Mouse (Mus musculus) intestine, embryonic 14.5 days (tissue): ENCODE results near the gene Serpinh1. TPM values are rescaled to one million over a fixed set of nuclear protein-coding genes. Genes with fewer than 3 reads are reported as not detected.

Experiments used
- ATAC-seq: fragments of 200-750 bp; cut with Nextera tagmentation; replicated peaks from 2 replicates; pipeline ENCODE4 v1.8.0; 2017; ENCODE audit warnings: low read depth, moderate number of reproducible peaks, moderate TSS enrichment, moderate library complexity; ENCODE audit not compliant: low FRiP score, low TSS enrichment
- DNase-seq: peaks from one replicate; pipeline ENCODE4 v3.0.0-alpha.2; 2018; ENCODE audit warnings: low spot score
- H3K27ac ChIP-seq: fragments of 300-500 bp; sonication (generic); 2 replicates; pipeline ENCODE4 v1.5.1; 2014; ENCODE audit warnings: low read depth, mild to moderate bottlenecking, control low read depth
- H3K27me3 ChIP-seq: fragments of 300-500 bp; sonication (generic); replicated peaks from 2 replicates; pipeline ENCODE4 v1.6.1; 2014; ENCODE audit warnings: low read length, control low read depth; ENCODE audit not compliant: control insufficient read depth, insufficient read depth
- H3K36me3 ChIP-seq: fragments of 300-500 bp; sonication (generic); 2 replicates; pipeline ENCODE4 v1.6.1; 2014; ENCODE audit warnings: low read length, control low read depth; ENCODE audit not compliant: control insufficient read depth, insufficient read depth
- H3K4me1 ChIP-seq: fragments of 300-500 bp; sonication (generic); replicated peaks from 2 replicates; pipeline ENCODE4 v1.6.1; 2014; ENCODE audit warnings: low read length, control low read depth, mixed read lengths; ENCODE audit not compliant: control insufficient read depth, insufficient read depth
- H3K4me2 ChIP-seq: fragments of 300-500 bp; sonication (generic); 2 replicates; pipeline ENCODE4 v1.6.1; 2014; ENCODE audit warnings: low read length
- H3K4me3 ChIP-seq: fragments of 300-500 bp; sonication (generic); 2 replicates; pipeline ENCODE4 v1.5.1; 2014; ENCODE audit warnings: low read depth, low read length, control low read depth, mixed read lengths
- H3K9ac ChIP-seq: fragments of 300-500 bp; sonication (generic); 2 replicates; pipeline ENCODE4 v1.6.1; 2014; ENCODE audit warnings: mild to moderate bottlenecking, low read length
- H3K9me3 ChIP-seq: fragments of 300-500 bp; sonication (generic); 2 replicates; pipeline ENCODE4 v1.6.1; 2016; ENCODE audit warnings: low read length, control low read depth; ENCODE audit not compliant: control insufficient read depth
- WGBS: fragments of 180-500 bp; shearing (Covaris S2); extraction: QIAGEN DNeasy Blood & Tissue Kit; methylation state at CpG from one replicate; pipeline ENCODE4 v1.1.7; 2014; 5-methylcytosine and 5-hydroxymethylcytosine counted together
- polyA plus RNA-seq: library from polyadenylated mRNA; unstranded; fragments of >200 nt; fragmentation: Nextera tagmentation; extraction: Ambion mirVana; gene quantifications from 2 replicates; pipeline ENCODE4 v1.2.1, GENCODE M21; 2014

Serpinh1 gene
- polyA plus RNA-seq, 1 experiment from 2014 or later = 417 TPM

DNA sequence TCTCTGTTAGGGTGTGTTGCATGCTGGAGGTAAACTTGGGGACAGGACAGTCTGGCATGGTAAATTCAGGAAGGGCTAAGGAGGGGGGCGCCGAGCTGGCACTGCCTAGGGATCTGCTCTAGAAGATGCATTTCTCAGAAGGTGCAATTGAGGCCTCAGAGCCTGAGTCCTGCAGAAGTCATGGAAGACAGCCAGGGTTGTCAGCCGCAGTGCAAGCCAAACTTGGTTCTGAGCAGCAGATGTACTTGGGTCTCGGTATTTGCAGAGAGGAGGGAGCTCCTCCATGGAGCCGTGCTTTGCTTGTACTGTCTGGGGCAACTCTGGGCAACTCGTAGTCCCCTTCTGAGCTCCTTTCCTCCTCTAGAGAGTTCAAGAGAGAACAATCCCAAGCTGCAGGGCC lies 26.9 kb downstream of the Serpinh1 start:
- no peaks in the 10 kb centered on the region for H3K27me3 ChIP-seq
- 65% methylated on average over 6 of the region's 6 CpGs for WGBS
- no peaks in the 10 kb centered on the region for H3K36me3 ChIP-seq
- no peaks in the 10 kb centered on the region for H3K9me3 ChIP-seq
- peaks cover 4% of the 10 kb centered on the region; the same call in 1 of the 2 replicates for H3K4me1 ChIP-seq
- H3K27ac ChIP-seq = no peak overlapping the region
- no peak for ATAC-seq
- H3K4me2 ChIP-seq = no peak overlapping the region
- DNase-seq = no peak
- H3K9ac ChIP-seq = no peak overlapping the region
- H3K4me3 ChIP-seq = no peak overlapping the region

DNA sequence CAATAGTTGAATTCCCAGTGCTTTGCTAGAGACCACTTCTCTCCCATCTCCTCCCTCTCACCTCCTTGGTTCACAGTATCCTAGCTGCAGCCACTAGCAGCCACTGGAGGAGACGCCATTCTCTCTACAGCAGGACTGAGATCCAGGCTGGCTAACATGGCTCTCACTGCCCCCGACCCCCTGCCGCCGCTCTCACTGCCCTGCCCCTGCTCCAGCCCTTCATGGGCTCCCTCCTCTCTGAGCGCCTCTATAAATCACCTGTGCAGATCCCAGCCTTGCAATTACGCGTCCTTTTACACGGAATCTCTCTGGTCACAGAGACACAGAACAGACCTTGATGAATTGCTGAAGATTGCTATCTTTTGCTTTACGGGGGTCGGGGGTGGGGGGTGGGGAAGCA lies 28.2 kb downstream of the Serpinh1 start:
- no peak overlapping the region for H3K27ac ChIP-seq
- WGBS = 11% methylated on average over 10 of the region's 10 CpGs
- H3K4me1 ChIP-seq = peaks cover 9% of the 10 kb centered on the region
- no peaks in the 10 kb centered on the region for H3K9me3 ChIP-seq
- ATAC-seq (no peak), DNase-seq (no peak)
- H3K36me3 ChIP-seq = no peaks in the 10 kb centered on the region
- no peak overlapping the region for H3K9ac ChIP-seq
- no peak overlapping the region for H3K4me2 ChIP-seq
- H3K4me3 ChIP-seq = no peak overlapping the region
- no peaks in the 10 kb centered on the region for H3K27me3 ChIP-seq

DNA sequence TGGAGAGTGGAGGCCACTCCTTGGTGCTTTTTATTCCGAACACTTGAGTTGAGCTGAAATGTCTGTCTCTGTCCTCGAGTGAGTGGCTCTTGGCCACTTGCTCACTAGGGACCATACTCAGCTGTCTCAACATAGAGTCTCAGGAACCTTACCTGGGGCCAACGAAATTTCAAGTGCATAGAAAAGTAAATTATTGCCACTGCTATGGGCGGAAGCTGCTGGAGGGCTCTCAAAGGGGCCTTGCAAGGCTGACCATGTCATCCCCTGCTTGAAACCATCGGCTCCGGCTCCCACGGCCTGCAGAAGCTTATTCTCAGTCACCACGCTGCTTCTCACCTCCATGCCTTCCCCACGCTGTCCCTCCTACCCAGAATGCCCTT lies 29.7 kb downstream of the Serpinh1 start:
- DNase-seq = no peak
- H3K4me3 ChIP-seq = no peak overlapping the region
- no peaks in the 10 kb centered on the region for H3K27me3 ChIP-seq
- no peak overlapping the region for H3K9ac ChIP-seq
- H3K4me2 ChIP-seq = no peak overlapping the region
- 85% methylated on average over 9 of the region's 9 CpGs for WGBS
- no peaks in the 10 kb centered on the region for H3K9me3 ChIP-seq
- ATAC-seq = no peak
- H3K36me3 ChIP-seq = no peaks in the 10 kb centered on the region
- no peak overlapping the region for H3K27ac ChIP-seq
- peaks cover 12% of the 10 kb centered on the region for H3K4me1 ChIP-seq

DNA sequence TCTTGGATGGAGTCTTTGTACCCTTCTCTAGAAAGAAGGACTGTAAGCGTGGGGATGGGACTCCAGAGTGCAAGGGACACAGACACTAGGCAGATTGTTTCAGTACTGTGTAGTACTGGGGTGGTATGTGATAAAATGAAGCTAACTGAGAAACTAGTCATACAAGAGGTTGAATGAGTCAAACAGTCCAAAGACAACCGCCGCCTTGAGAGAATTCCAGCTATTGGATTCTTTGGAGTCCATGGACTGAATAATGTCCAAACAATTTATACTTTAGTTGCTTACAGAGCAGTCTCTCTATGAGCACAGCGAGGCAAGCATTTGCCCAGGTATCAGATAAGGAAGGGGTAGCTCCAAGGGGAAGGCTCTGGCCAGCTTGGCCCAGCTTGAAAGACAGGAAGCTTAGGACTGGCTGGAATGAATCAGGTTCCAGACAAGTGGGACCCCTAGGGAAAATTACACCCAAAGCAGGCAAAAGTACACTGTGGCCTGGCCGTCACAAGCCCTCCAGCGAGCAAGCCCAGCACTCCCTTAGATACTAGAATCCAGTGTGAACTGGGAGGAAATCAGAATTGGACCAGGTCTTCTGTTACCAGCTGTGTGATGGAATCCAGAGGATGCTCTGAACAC lies 30.2 kb downstream of the Serpinh1 start:
- Histone ChIP-seq H3K4me3 (no peak overlapping the region), H3K27ac (no peak overlapping the region), H3K9me3 (no peaks in the 10 kb centered on the region), H3K4me2 (no peak overlapping the region), H3K4me1 (peaks cover 12% of the 10 kb centered on the region), H3K9ac (no peak overlapping the region), H3K27me3 (no peaks in the 10 kb centered on the region), H3K36me3 (no peaks in the 10 kb centered on the region)
- WGBS = 81% methylated on average over 6 of the region's 6 CpGs
- DNase-seq (no peak), ATAC-seq (no peak)

DNA sequence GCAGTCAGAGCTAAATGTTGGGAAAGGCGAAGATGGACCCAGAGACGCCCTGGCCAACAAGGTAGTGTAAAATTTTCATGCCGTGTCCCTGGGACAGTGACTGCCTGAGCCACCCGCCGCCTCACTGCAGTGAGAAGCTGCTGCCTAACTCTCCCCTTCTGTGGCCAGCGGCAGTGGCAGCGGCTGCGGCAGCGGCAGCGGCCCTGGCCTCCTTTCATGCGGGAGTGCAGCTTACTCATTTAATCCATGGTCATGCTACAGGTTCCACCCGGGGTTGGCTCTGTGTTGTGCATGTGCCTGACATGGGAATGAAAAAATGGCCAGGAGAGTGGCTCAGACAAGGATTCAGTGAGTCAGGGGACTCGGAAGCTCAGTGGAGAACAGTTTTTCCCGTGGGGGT lies 32.5 kb downstream of the Serpinh1 start:
- 45% methylated on average over 14 of the region's 14 CpGs for WGBS
- H3K9ac ChIP-seq = no peak overlapping the region
- H3K27ac ChIP-seq = no peak overlapping the region
- no peak overlapping the region for H3K4me3 ChIP-seq
- no peaks in the 10 kb centered on the region for H3K36me3 ChIP-seq
- H3K9me3 ChIP-seq = no peaks in the 10 kb centered on the region
- ATAC-seq (no peak), DNase-seq (no peak)
- no peak overlapping the region for H3K4me2 ChIP-seq
- peaks cover 12% of the 10 kb centered on the region for H3K4me1 ChIP-seq
- no peaks in the 10 kb centered on the region for H3K27me3 ChIP-seq

DNA sequence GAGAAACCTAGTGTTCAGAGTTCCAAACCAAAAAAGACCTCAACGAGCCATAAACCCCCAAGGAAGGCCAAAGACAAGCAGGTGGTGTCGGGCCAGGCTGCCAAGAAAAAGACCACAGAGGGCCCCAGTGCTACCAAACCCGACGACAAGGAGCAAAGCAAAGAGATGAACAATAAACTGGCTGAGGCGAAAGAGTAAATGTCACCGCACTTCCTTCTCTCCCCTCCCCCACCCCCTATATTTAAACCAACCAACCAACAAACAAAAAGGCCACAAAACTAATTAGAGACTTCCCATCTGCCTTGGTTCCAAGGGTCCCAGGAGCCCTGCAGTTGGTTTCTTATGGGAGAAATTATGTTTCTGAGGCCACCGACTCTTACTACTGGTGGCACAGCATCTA lies 35.6 kb downstream of the Serpinh1 start:
- H3K27me3 ChIP-seq = no peaks in the 10 kb centered on the region
- DNase-seq (no peak), ATAC-seq (no peak)
- H3K9me3 ChIP-seq = no peaks in the 10 kb centered on the region
- 65% methylated on average over 7 of the region's 7 CpGs for WGBS
- H3K9ac ChIP-seq = no peak overlapping the region
- H3K36me3 ChIP-seq = no peaks in the 10 kb centered on the region
- H3K4me2 ChIP-seq = no peak overlapping the region
- H3K4me3 ChIP-seq = no peak overlapping the region
- H3K4me1 ChIP-seq = peaks cover 12% of the 10 kb centered on the region
- H3K27ac ChIP-seq = no peak overlapping the region

DNA sequence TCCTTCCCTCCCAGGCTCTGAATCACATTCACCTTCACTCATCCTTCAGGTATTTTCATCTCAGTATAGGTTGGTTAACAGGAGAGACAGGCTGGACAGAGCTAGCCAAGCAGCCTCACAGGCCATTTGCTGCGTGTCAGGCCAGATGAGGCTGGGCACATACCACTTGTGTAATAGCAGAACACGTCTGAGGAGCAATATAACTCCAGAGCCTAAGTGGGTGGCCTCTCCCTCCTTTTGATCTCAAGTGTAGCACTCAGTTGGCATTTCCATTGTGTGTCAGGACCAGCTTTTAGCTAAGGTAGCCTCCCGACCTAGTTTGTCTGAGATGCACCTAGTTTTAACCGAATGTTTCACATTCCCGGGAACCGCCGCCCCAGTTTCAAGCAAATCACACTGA lies 36.8 kb downstream of the Serpinh1 start:
- ATAC-seq (no peak), DNase-seq (no peak)
- Histone ChIP-seq H3K27ac (no peak overlapping the region), H3K36me3 (no peaks in the 10 kb centered on the region), H3K4me3 (no peak overlapping the region), H3K27me3 (no peaks in the 10 kb centered on the region), H3K9ac (no peak overlapping the region), H3K9me3 (no peaks in the 10 kb centered on the region), H3K4me2 (no peak overlapping the region), H3K4me1 (peaks cover 16% of the 10 kb centered on the region)
- 54% methylated on average over 7 of the region's 7 CpGs for WGBS

DNA sequence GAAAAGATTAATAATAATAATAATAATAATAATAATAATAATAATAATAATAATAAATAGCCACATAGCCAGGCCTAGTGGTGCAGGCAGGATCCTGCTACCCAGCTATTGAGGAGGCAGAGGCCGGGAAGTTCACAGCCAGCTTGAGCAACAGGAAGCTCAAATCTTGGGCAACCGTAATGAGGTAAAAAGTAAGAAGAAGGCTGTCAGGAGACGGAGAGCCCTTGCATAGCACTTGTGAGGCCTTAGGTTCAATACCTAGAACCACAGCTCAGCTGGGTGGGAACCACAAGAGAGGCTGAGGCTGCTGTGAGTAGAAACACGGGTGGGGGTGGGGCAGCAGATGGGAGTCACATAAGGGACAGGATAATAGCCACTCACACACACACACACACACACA lies 38.5 kb downstream of the Serpinh1 start:
- 87% methylated on average over 4 of the region's 4 CpGs for WGBS
- DNase-seq (no peak), ATAC-seq (no peak)
- no peaks in the 10 kb centered on the region for H3K36me3 ChIP-seq
- no peak overlapping the region for H3K27ac ChIP-seq
- H3K4me3 ChIP-seq = no peak overlapping the region
- no peaks in the 10 kb centered on the region for H3K27me3 ChIP-seq
- H3K4me1 ChIP-seq = peaks cover 9% of the 10 kb centered on the region
- H3K4me2 ChIP-seq = no peak overlapping the region
- H3K9ac ChIP-seq = no peak overlapping the region
- H3K9me3 ChIP-seq = no peaks in the 10 kb centered on the region

DNA sequence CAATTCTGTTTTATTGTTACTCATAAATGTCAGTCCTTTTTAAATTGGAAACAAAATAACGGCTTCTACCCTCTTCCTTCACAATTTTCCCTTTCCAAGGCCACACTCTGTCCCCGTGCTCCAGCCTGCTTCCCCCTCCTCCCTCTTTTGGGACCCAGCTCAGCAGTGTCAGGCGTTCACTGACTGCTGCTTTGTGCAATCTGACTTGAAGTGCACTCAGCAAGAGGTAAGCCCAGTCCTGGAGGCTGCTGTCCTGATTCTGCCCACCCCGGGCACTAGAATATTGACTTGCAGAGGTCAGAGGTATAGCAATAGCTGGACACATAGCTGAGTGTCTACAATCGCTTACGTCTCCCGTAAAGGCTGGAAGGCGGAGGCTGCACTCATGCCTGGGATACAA lies 39.8 kb downstream of the Serpinh1 start:
- no peak for ATAC-seq
- no peak for DNase-seq
- Histone ChIP-seq H3K4me2 (no peak overlapping the region), H3K4me3 (no peak overlapping the region), H3K27me3 (no peaks in the 10 kb centered on the region), H3K4me1 (peaks cover 8% of the 10 kb centered on the region), H3K9me3 (no peaks in the 10 kb centered on the region), H3K36me3 (no peaks in the 10 kb centered on the region), H3K9ac (no peak overlapping the region), H3K27ac (no peak overlapping the region)
- WGBS = 60% methylated on average over 8 of the region's 8 CpGs
